Mouse (Mus musculus): ENCODE results near the gene Fcamr.

- TF ChIP-seq CTCF (IDR thresholded peaks at IDR 0.05; ENCODE audit: low read depth, low read length) (no peak), TAL1 (conservative IDR thresholded peaks at IDR 0.05; ENCODE audit: low read depth, low read length) (no peak)
These were observed 38.5 kb upstream of the Fcamr start for GRCm38 (mm10) chr1:130762045-130762760.
